Mouse (Mus musculus): ENCODE data around the gene Sctr.
A peak's percentile ranks its signal among the peaks of the same experiment; 100 is the strongest.

Sctr gene

GRCm38 (mm10) chr1:120099483-120099882, 92.8 kb downstream of the Sctr start:
- no peak for DNase-seq (ENCODE audit: extremely low read depth, low read depth, low spot score)

- DNase-seq (ENCODE audit: extremely low read depth, low read depth, low spot score): no peak
Measured at GRCm38 (mm10) chr1:120100456-120101226, 93.9 kb downstream of the Sctr start.

GRCm38 (mm10) chr1:120101227-120101609, 94.5 kb downstream of the Sctr start:
- DNase-seq (ENCODE audit: extremely low read depth, low read depth, low spot score): peak; percentile 100

GRCm38 (mm10) chr1:120105556-120105959, 98.9 kb downstream of the Sctr start:
- peak; percentile 99 for DNase-seq (ENCODE audit: extremely low read depth, low read depth, low spot score)

GRCm38 (mm10) chr1:120109741-120110432, 103.2 kb downstream of the Sctr start:
- DNase-seq (ENCODE audit: extremely low read depth, low read depth, low spot score): no peak

- DNase-seq (ENCODE audit: extremely low read depth, low read depth, low spot score): no peak
Measured at GRCm38 (mm10) chr1:120111766-120112165, 105.1 kb downstream of the Sctr start.

GRCm38 (mm10) chr1:120112251-120113187, 105.8 kb downstream of the Sctr start:
- DNase-seq (ENCODE audit: extremely low read depth, low read depth, low spot score): no peak
